Mouse (Mus musculus) embryonic fibroblast, embryonic 13.5 days (primary cell): Measurements from ENCODE around the gene Mbnl2.

ENCODE experiments used
- CTCF ChIP-seq: IDR thresholded peaks from 2 replicates; pipeline ENCODE4 v1.5.1; 2011; ENCODE audit warnings: mild to moderate bottlenecking, control low read depth, low read length, moderate library complexity, borderline replicate concordance; ENCODE audit not compliant: insufficient read depth
- POLR2A ChIP-seq: IDR thresholded peaks from 2 replicates; pipeline ENCODE4 v1.6.1; 2011; ENCODE audit warnings: low read depth, mild to moderate bottlenecking, control low read depth, low read length, moderate library complexity

DNA sequence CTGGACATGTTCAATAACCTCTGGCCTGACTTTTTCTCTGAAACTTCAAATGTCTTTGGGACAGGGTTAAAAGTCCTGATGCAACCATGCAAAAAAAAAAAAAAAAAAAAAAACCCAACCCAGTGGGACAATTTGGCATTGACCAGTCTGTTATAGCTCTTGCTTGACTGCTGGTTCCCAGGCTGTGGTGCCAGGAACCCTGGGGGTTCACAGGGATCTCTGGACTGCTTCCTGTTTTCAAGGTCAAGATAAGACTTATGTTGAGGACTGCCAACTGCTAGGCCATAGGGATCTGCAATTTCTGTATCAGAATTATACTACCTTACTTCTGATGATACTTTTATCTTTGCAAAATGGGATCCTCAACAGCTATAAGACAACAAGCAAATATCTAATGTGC, 9.6 kb upstream of the Mbnl2 start:
- TF ChIP-seq CTCF (no peak), POLR2A (no peak)
